In the genomic region with DNA sequence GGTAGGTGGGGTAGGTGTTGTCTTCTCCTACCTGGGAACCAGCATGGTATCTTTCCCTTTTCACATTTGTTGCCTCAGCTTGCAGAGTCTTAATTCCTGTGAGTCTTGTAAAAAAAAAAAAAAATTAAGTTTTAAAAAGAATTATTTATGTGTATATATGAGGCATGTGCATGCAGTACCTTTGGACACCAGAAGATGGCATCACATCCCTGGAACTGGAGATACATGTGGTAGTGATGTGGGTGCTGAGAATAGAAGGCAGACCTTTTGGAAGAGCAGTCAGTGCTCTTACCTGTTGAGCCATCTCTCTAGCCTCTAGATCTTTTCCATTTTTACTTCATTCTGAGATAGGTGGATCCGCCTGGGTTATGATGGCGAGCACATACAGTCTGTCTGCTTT, we compare ENCODE assay signal across 13 mouse cellular contexts. TPM values are rescaled to one million over a fixed set of nuclear protein-coding genes. Genes with fewer than 3 reads are reported as not detected.
DNase-seq lines count a peak whose midpoint lies in the region; ATAC-seq and TF ChIP-seq lines count a peak whose summit lies in the region.
"Had no signal": no experiment of that assay in that cellular context is flagged by ENCODE, and none has a peak within 500 bp of the region (broad histone marks: within the 10 kb centered on the region; RNA-seq: fewer than 3 reads in every experiment).

No protein-coding gene starts in this region.

- H3K9ac ChIP-seq in kidney, postnatal 0 days (ENCODE audit: low read depth, low read length), result no peak overlapping the region
- H3K9ac ChIP-seq in MEL (ENCODE audit: control insufficient read depth, low read depth, low read length, poor library complexity, severe bottlenecking), result no peak overlapping the region
- H3K9ac ChIP-seq in stomach, postnatal 0 days (ENCODE audit: low read length), result no peak overlapping the region
- H3K9ac ChIP-seq: hindbrain, embryonic 13.5 days; liver, embryonic 15.5 days; midbrain, embryonic 12.5 days had no signal

- peak; percentile 42 for TF ChIP-seq RAD21 in MEL (IDR thresholded peaks at IDR 0.05; ENCODE audit: low read depth, low read length)

- WGBS in kidney, postnatal 0 days, result 98% methylated on average over 2 of the region's 2 CpGs
- 100% methylated on average over 2 of the region's 2 CpGs for WGBS in thymus, adult 2 months
- 100% methylated on average over 2 of the region's 2 CpGs for WGBS in stomach, postnatal 0 days

- no peak for ATAC-seq in kidney, postnatal 0 days (replicated peaks; ENCODE audit: low FRiP score, low read depth)
- no peak for ATAC-seq in stomach, postnatal 0 days (ENCODE audit: low FRiP score, low TSS enrichment)
- ATAC-seq: Patski had no signal

- H3K27ac ChIP-seq in kidney, postnatal 0 days, result no peak overlapping the region
- H3K27ac ChIP-seq in thymus, adult 2 months (ENCODE audit: control insufficient read depth, insufficient read depth, low read length), result no peak overlapping the region
- H3K27ac ChIP-seq in MEL (ENCODE audit: control insufficient read depth, low read depth, low read length), result no peak overlapping the region
- no peak overlapping the region for H3K27ac ChIP-seq in stomach, postnatal 0 days (replicated peaks)
- H3K27ac ChIP-seq: hindbrain, embryonic 13.5 days; liver, embryonic 15.5 days; midbrain, embryonic 12.5 days had no signal

- TF ChIP-seq CTCF in kidney, postnatal 0 days (IDR thresholded peaks at IDR 0.05; ENCODE audit: low read depth), result peak; percentile 57; the same call in 1 of the 2 replicates
- TF ChIP-seq CTCF in thymus, adult 2 months (IDR thresholded peaks at IDR 0.05; ENCODE audit: borderline replicate concordance, control insufficient read depth, extremely low read depth, insufficient read depth, low read length, poor library complexity), result no peak
- peak; percentile 33 to 64 (median 54); a peak in 5 of 6 replicates for TF ChIP-seq CTCF in MEL (IDR thresholded peaks at IDR 0.05 in 2 of 3, conservative IDR thresholded peaks at IDR 0.05 in 1 of 3; ENCODE audit: control insufficient read depth in 1 of 3, insufficient read depth in 1 of 3, low read depth in 2 of 3, low read length in 3 of 3, poor library complexity in 1 of 3, severe bottlenecking in 1 of 3)
- peak; percentile 64 for TF ChIP-seq CTCF in stomach, postnatal 0 days (IDR thresholded peaks at IDR 0.05; ENCODE audit: low read depth)

- no peaks in the 10 kb centered on the region for H3K79me2 ChIP-seq in MEL (ENCODE audit: control insufficient read depth, insufficient read depth, low read length, poor library complexity)

- no peak overlapping the region for H3K4me3 ChIP-seq in kidney, postnatal 0 days (replicated peaks; ENCODE audit: low read depth, low read length)
- no peak overlapping the region for H3K4me3 ChIP-seq in thymus, adult 2 months (ENCODE audit: control insufficient read depth, insufficient read depth, low read length)
- H3K4me3 ChIP-seq in MEL (ENCODE audit: control insufficient read depth in 1 of 2, insufficient read depth in 1 of 2, low read depth in 2 of 2, low read length in 2 of 2), result no peak overlapping the region
- H3K4me3 ChIP-seq in stomach, postnatal 0 days (ENCODE audit: low read depth, low read length), result no peak overlapping the region
- H3K4me3 ChIP-seq: hindbrain, embryonic 13.5 days; liver, embryonic 15.5 days; midbrain, embryonic 12.5 days had no signal

- H3K27me3 ChIP-seq in kidney, postnatal 0 days (ENCODE audit: insufficient read depth, low read length), result no peaks in the 10 kb centered on the region
- H3K27me3 ChIP-seq in thymus, adult 2 months (ENCODE audit: control insufficient read depth, insufficient read depth, low read length), result no peaks in the 10 kb centered on the region
- no peaks in the 10 kb centered on the region for H3K27me3 ChIP-seq in MEL (ENCODE audit: control insufficient read depth in 1 of 2, insufficient read depth in 2 of 2, low read length in 2 of 2)
- H3K27me3 ChIP-seq in stomach, postnatal 0 days (ENCODE audit: control insufficient read depth, insufficient read depth, low read length), result no peaks in the 10 kb centered on the region
- H3K27me3 ChIP-seq: hindbrain, embryonic 13.5 days; liver, embryonic 15.5 days; midbrain, embryonic 12.5 days; Patski had no signal

- no peaks in the 10 kb centered on the region for H3K9me3 ChIP-seq in kidney, postnatal 0 days (replicated peaks; ENCODE audit: low read length)
- H3K9me3 ChIP-seq in MEL (replicated peaks; ENCODE audit: insufficient read depth, low read length), result no peaks in the 10 kb centered on the region
- H3K9me3 ChIP-seq in stomach, postnatal 0 days (ENCODE audit: control insufficient read depth, low read length), result no peaks in the 10 kb centered on the region
- H3K9me3 ChIP-seq: hindbrain, embryonic 13.5 days; liver, embryonic 15.5 days; midbrain, embryonic 12.5 days had no signal

- H3K36me3 ChIP-seq in kidney, postnatal 0 days (ENCODE audit: insufficient read depth, low read length), result peaks cover 31% of the 10 kb centered on the region
- H3K36me3 ChIP-seq in thymus, adult 2 months (ENCODE audit: control insufficient read depth, insufficient read depth, low read length), result no peaks in the 10 kb centered on the region
- no peaks in the 10 kb centered on the region; a peak in 1 of 4 replicates for H3K36me3 ChIP-seq in MEL (ENCODE audit: control insufficient read depth in 1 of 2, insufficient read depth in 2 of 2, low read length in 2 of 2)
- peaks cover 15% of the 10 kb centered on the region for H3K36me3 ChIP-seq in stomach, postnatal 0 days (ENCODE audit: control insufficient read depth, insufficient read depth, low read length)

- no peak for TF ChIP-seq POLR2A in thymus, adult 2 months (IDR thresholded peaks at IDR 0.05; ENCODE audit: control insufficient read depth, extremely low read depth, insufficient read depth, low read length, poor library complexity)
- TF ChIP-seq POLR2A in MEL (IDR thresholded peaks at IDR 0.05; ENCODE audit: control insufficient read depth in 1 of 2, insufficient read depth in 1 of 2, low read depth in 1 of 2, low read length in 2 of 2, poor library complexity in 1 of 2), result no peak

- no peak overlapping the region for H3K4me2 ChIP-seq in kidney, postnatal 0 days (ENCODE audit: low read length)
- no peak overlapping the region for H3K4me2 ChIP-seq in stomach, postnatal 0 days (replicated peaks; ENCODE audit: low read depth)
- H3K4me2 ChIP-seq: heart, embryonic 11.5 days; hindbrain, embryonic 13.5 days; liver, embryonic 15.5 days; midbrain, embryonic 12.5 days had no signal

- TF ChIP-seq EP300 in MEL (IDR thresholded peaks at IDR 0.05; ENCODE audit: low read depth in 1 of 2, low read length in 2 of 2), result no peak
- TF ChIP-seq EP300 in stomach, postnatal 0 days (optimal IDR thresholded peaks at IDR 0.05), result no peak

- no peaks in the 10 kb centered on the region; the same call in 1 of the 2 replicates for H3K4me1 ChIP-seq in kidney, postnatal 0 days (replicated peaks; ENCODE audit: insufficient read depth, low read length)
- peaks cover 11% of the 10 kb centered on the region for H3K4me1 ChIP-seq in thymus, adult 2 months (replicated peaks; ENCODE audit: control insufficient read depth, insufficient read depth, low read length)
- no peaks in the 10 kb centered on the region for H3K4me1 ChIP-seq in MEL (ENCODE audit: control insufficient read depth in 1 of 2, insufficient read depth in 2 of 2, low read length in 2 of 2)
- 0 out of 2 replicates have a peak, but pooled peaks cover 2% of the 10 kb centered on the region for H3K4me1 ChIP-seq in stomach, postnatal 0 days (replicated peaks; ENCODE audit: control insufficient read depth, insufficient read depth)

- DNase-seq in kidney, postnatal 0 days (ENCODE audit: low spot score), result no peak
- no peak for DNase-seq in kidney, postnatal 14 days
- peak; percentile 16 for DNase-seq in thymus, adult 2 months
- DNase-seq in thymus, postnatal 10 days (ENCODE audit: low spot score in 2 of 2), result no peak
- DNase-seq in MEL (ENCODE audit: low read depth, low spot score), result peak; percentile 63
- DNase-seq in stomach, postnatal 0 days (ENCODE audit: low spot score), result no peak
- DNase-seq in embryo, embryonic 10 days (ENCODE audit: low spot score), result no peak
- DNase-seq: cerebellum, adult 11 months had no signal

TF ChIP-seq in MEL, 35 proteins besides CTCF, POLR2A, EP300 and RAD21 (continues in another document):
- TF ChIP-seq SMC3 (IDR thresholded peaks at IDR 0.05; ENCODE audit: low read depth, low read length), result peak; percentile 36; the same call in 1 of the 2 replicates
- no peak for TF ChIP-seq MAFK (IDR thresholded peaks at IDR 0.05; ENCODE audit: borderline replicate concordance, low read depth, low read length)

RNA-seq across cellular contexts. Expression of gene Mgrn1, which starts 23.7 kb away (rescaled TPM):
- polyA plus RNA-seq in kidney, postnatal 0 days (2015; fragmentation: Nextera tagmentation; extraction: Ambion mirVana), result 85.9 and 99.0 TPM in 2 replicates
- 89.2 and 98.3 TPM in 2 replicates for polyA plus RNA-seq in thymus, adult 2 months (2012; rRNA removed)
- 8.4 and 9.8 TPM in 2 replicates for total RNA-seq in MEL (2012; rRNA removed)
- 10 to 100 TPM in 1 of 2 experiments, not detected in 1; 25.0 TPM for polyA plus RNA-seq in MEL (2012; ENCODE audit: insufficient read depth in 1 of 2, insufficient read length in 2 of 2, low read depth in 1 of 2, low replicate concordance in 2 of 2, missing spikeins in 1 of 2)
- polyA plus RNA-seq in stomach, postnatal 0 days (2015; fragmentation: Nextera tagmentation; extraction: Ambion mirVana), result 43.0 and 44.0 TPM in 2 replicates

RNA-seq across cellular contexts. Expression of gene Nudt16l1, which starts 28.8 kb away (rescaled TPM):
- polyA plus RNA-seq in kidney, postnatal 0 days (2015; fragmentation: Nextera tagmentation; extraction: Ambion mirVana), result 152 and 161 TPM in 2 replicates
- polyA plus RNA-seq in thymus, adult 2 months (2012; rRNA removed), result 139 and 151 TPM in 2 replicates
- total RNA-seq in MEL (2012; rRNA removed), result 34.2 and 41.1 TPM in 2 replicates
- 10 to 100 TPM in 1 of 2 experiments, not detected in 1; 69.3 TPM for polyA plus RNA-seq in MEL (2012; ENCODE audit: insufficient read depth in 1 of 2, insufficient read length in 2 of 2, low read depth in 1 of 2, low replicate concordance in 2 of 2, missing spikeins in 1 of 2)
- polyA plus RNA-seq in stomach, postnatal 0 days (2015; fragmentation: Nextera tagmentation; extraction: Ambion mirVana), result 92.9 and 93.6 TPM in 2 replicates

RNA-seq across cellular contexts. Expression of gene Ubald1, which starts 29.6 kb away (rescaled TPM):
- 39.4 and 41.5 TPM in 2 replicates for polyA plus RNA-seq in kidney, postnatal 0 days (2015; fragmentation: Nextera tagmentation; extraction: Ambion mirVana)
- 92.4 and 107 TPM in 2 replicates for polyA plus RNA-seq in thymus, adult 2 months (2012; rRNA removed)
- total RNA-seq in MEL (2012; rRNA removed), result 2.8 and 4.3 TPM in 2 replicates
- 10 to 100 TPM in 1 of 2 experiments, not detected in 1; 25.6 TPM for polyA plus RNA-seq in MEL (2012; ENCODE audit: insufficient read depth in 1 of 2, insufficient read length in 2 of 2, low read depth in 1 of 2, low replicate concordance in 2 of 2, missing spikeins in 1 of 2)
- 32.1 and 40.0 TPM in 2 replicates for polyA plus RNA-seq in stomach, postnatal 0 days (2015; fragmentation: Nextera tagmentation; extraction: Ambion mirVana)

RNA-seq across cellular contexts. Expression of gene Anks3, which starts 54.3 kb away (rescaled TPM):
- 54.1 and 55.9 TPM in 2 replicates for polyA plus RNA-seq in kidney, postnatal 0 days (2015; fragmentation: Nextera tagmentation; extraction: Ambion mirVana)
- polyA plus RNA-seq in thymus, adult 2 months (2012; rRNA removed), result 85.0 and 89.0 TPM in 2 replicates
- total RNA-seq in MEL (2012; rRNA removed), result 19.9 and 27.1 TPM in 2 replicates
- polyA plus RNA-seq in MEL (2012; ENCODE audit: insufficient read depth in 1 of 2, insufficient read length in 2 of 2, low read depth in 1 of 2, low replicate concordance in 2 of 2, missing spikeins in 1 of 2), result 10 to 100 TPM in 1 of 2 experiments, not detected in 1; 33.9 TPM
- 21.6 and 22.7 TPM in 2 replicates for polyA plus RNA-seq in stomach, postnatal 0 days (2015; fragmentation: Nextera tagmentation; extraction: Ambion mirVana)

Comparison
In these comparisons a context has a peak if more than half of its experiments do, and no peak if none do; other contexts are left out.
1. DNase-seq: peak in thymus, adult 2 months (single experiment) and MEL (single experiment); none in kidney, postnatal 0 days (single experiment), kidney, postnatal 14 days (single experiment), thymus, postnatal 10 days (0 of 2), stomach, postnatal 0 days (single experiment) and embryo, embryonic 10 days (single experiment).